ENCODE assay signal across 31 mouse cellular contexts in genomic region chr5:128112518-128112917, GRCm38 (mm10).
DNase-seq lines count a peak whose midpoint lies in the region; ATAC-seq and TF ChIP-seq lines count a peak whose summit lies in the region.
"Had no signal": no experiment of that assay in that cellular context is flagged by ENCODE, and none has a peak within 500 bp of the region (broad histone marks: within the 10 kb centered on the region; RNA-seq: fewer than 3 reads in every experiment).

No protein-coding gene starts in this region.

- H3K79me2 ChIP-seq in MEL (ENCODE audit: control insufficient read depth, insufficient read depth, low read length, poor library complexity) = no peaks in the 10 kb centered on the region

- TF ChIP-seq RAD21 in MEL (IDR thresholded peaks at IDR 0.05; ENCODE audit: low read depth, low read length) = no peak

- no peak overlapping the region for H3K4me3 ChIP-seq in layer of hippocampus, adult 2 months
- H3K4me3 ChIP-seq in lung, postnatal 0 days (ENCODE audit: low read depth, low read length) = no peak overlapping the region
- H3K4me3 ChIP-seq in lung, adult 2 months (replicated peaks; ENCODE audit: extremely low read depth, low read depth, low read length) = no peak overlapping the region
- H3K4me3 ChIP-seq in MEL (ENCODE audit: control insufficient read depth in 1 of 2, insufficient read depth in 1 of 2, low read depth in 2 of 2, low read length in 2 of 2) = no peak overlapping the region
- H3K4me3 ChIP-seq: embryonic facial prominence, embryonic 10.5 days; embryonic facial prominence, embryonic 15.5 days; forebrain, embryonic 13.5 days; heart, adult 2 months; heart, embryonic 13.5 days; hindbrain, embryonic 15.5 days; limb, embryonic 13.5 days; liver, embryonic 13.5 days; stomach, embryonic 15.5 days had no signal

- WGBS in lung, postnatal 0 days = 91% methylated on average over 3 of the region's 3 CpGs
- 94% methylated on average over 3 of the region's 3 CpGs for WGBS in lung, adult 2 months

- H3K27ac ChIP-seq in layer of hippocampus, adult 2 months = no peak overlapping the region
- H3K27ac ChIP-seq in lung, postnatal 0 days (ENCODE audit: low read length) = no peak overlapping the region
- H3K27ac ChIP-seq in MEL (ENCODE audit: control insufficient read depth, low read depth, low read length) = no peak overlapping the region
- H3K27ac ChIP-seq: embryonic facial prominence, embryonic 10.5 days; embryonic facial prominence, embryonic 15.5 days; forebrain, embryonic 13.5 days; heart, adult 2 months; heart, embryonic 13.5 days; hindbrain, embryonic 15.5 days; limb, embryonic 13.5 days; liver, embryonic 13.5 days; macrophage; stomach, embryonic 15.5 days had no signal

- no peak overlapping the region for H3K4me2 ChIP-seq in lung, postnatal 0 days (replicated peaks; ENCODE audit: low read depth, low read length)
- H3K4me2 ChIP-seq: embryonic facial prominence, embryonic 15.5 days; forebrain, embryonic 13.5 days; heart, embryonic 13.5 days; hindbrain, embryonic 15.5 days; limb, embryonic 13.5 days; liver, embryonic 13.5 days; stomach, embryonic 15.5 days had no signal

- TF ChIP-seq EP300 in lung, postnatal 0 days (IDR thresholded peaks at IDR 0.05) = no peak
- TF ChIP-seq EP300 in MEL (IDR thresholded peaks at IDR 0.05; ENCODE audit: low read depth in 1 of 2, low read length in 2 of 2) = no peak

- no peak for ATAC-seq in lung, postnatal 0 days
- ATAC-seq: forebrain, embryonic 13.5 days; Patski had no signal

- no peak overlapping the region for H3K9ac ChIP-seq in lung, postnatal 0 days (replicated peaks; ENCODE audit: low read depth)
- H3K9ac ChIP-seq in MEL (ENCODE audit: control insufficient read depth, low read depth, low read length, poor library complexity, severe bottlenecking) = no peak overlapping the region
- H3K9ac ChIP-seq: embryonic facial prominence, embryonic 15.5 days; forebrain, embryonic 13.5 days; heart, embryonic 13.5 days; hindbrain, embryonic 15.5 days; limb, embryonic 13.5 days; liver, embryonic 13.5 days; stomach, embryonic 15.5 days had no signal

- no peaks in the 10 kb centered on the region for H3K4me1 ChIP-seq in lung, postnatal 0 days (ENCODE audit: insufficient read depth, low read depth, low read length)
- H3K4me1 ChIP-seq in lung, adult 2 months (ENCODE audit: control insufficient read depth, insufficient read depth, low read length) = no peaks in the 10 kb centered on the region
- no peaks in the 10 kb centered on the region for H3K4me1 ChIP-seq in MEL (ENCODE audit: control insufficient read depth in 1 of 2, insufficient read depth in 2 of 2, low read length in 2 of 2)
- H3K4me1 ChIP-seq: embryonic facial prominence, embryonic 10.5 days; embryonic facial prominence, embryonic 15.5 days; forebrain, embryonic 13.5 days; heart, embryonic 13.5 days; hindbrain, embryonic 15.5 days; limb, embryonic 13.5 days; liver, embryonic 13.5 days; stomach, embryonic 15.5 days had no signal

- H3K36me3 ChIP-seq in lung, postnatal 0 days (ENCODE audit: insufficient read depth, low read length) = no peaks in the 10 kb centered on the region
- H3K36me3 ChIP-seq in MEL (ENCODE audit: control insufficient read depth in 1 of 2, insufficient read depth in 2 of 2, low read length in 2 of 2) = no peaks in the 10 kb centered on the region
- H3K36me3 ChIP-seq: embryonic facial prominence, embryonic 10.5 days; embryonic facial prominence, embryonic 15.5 days; G1E; heart, embryonic 13.5 days; hindbrain, embryonic 15.5 days; limb, embryonic 13.5 days; liver, embryonic 13.5 days; stomach, embryonic 15.5 days had no signal

- peak; percentile 34; the same call in 1 of the 2 replicates for TF ChIP-seq CTCF in layer of hippocampus, adult 2 months (conservative IDR thresholded peaks at IDR 0.05)
- peak; percentile 9; the same call in 1 of the 2 replicates for TF ChIP-seq CTCF in lung, postnatal 0 days (IDR thresholded peaks at IDR 0.05)
- TF ChIP-seq CTCF in lung, adult 2 months (IDR thresholded peaks at IDR 0.05; ENCODE audit: insufficient read depth, low read length) = no peak
- peak in 2 of 3 experiments; percentile 7 to 18; a peak in 2 of 6 replicates for TF ChIP-seq CTCF in MEL (IDR thresholded peaks at IDR 0.05 in 2 of 3, conservative IDR thresholded peaks at IDR 0.05 in 1 of 3; ENCODE audit: control insufficient read depth in 1 of 3, insufficient read depth in 1 of 3, low read depth in 2 of 3, low read length in 3 of 3, poor library complexity in 1 of 3, severe bottlenecking in 1 of 3)
- TF ChIP-seq CTCF in brain, embryonic 14.5 days (IDR thresholded peaks at IDR 0.05; ENCODE audit: borderline replicate concordance, extremely low read depth, insufficient read depth, insufficient read length) = peak; percentile 29; the same call in 1 of the 2 replicates

- H3K27me3 ChIP-seq in lung, postnatal 0 days (replicated peaks; ENCODE audit: insufficient read depth, low read length) = no peaks in the 10 kb centered on the region
- H3K27me3 ChIP-seq in MEL (ENCODE audit: control insufficient read depth in 1 of 2, insufficient read depth in 2 of 2, low read length in 2 of 2) = no peaks in the 10 kb centered on the region
- H3K27me3 ChIP-seq: embryonic facial prominence, embryonic 15.5 days; forebrain, embryonic 13.5 days; heart, embryonic 13.5 days; hindbrain, embryonic 15.5 days; limb, embryonic 13.5 days; liver, embryonic 13.5 days; Patski; stomach, embryonic 15.5 days had no signal

- DNase-seq in layer of hippocampus, adult 2 months (ENCODE audit: low spot score in 2 of 2) = no peak
- DNase-seq in layer of hippocampus, postnatal 14 days (ENCODE audit: low spot score in 2 of 2) = no peak
- no peak for DNase-seq in lung, postnatal 0 days (ENCODE audit: low spot score)
- DNase-seq in lung, adult 2 months = no peak
- no peak for DNase-seq in MEL (ENCODE audit: low read depth, low spot score)
- no peak for DNase-seq in brain, embryonic 14.5 days (ENCODE audit: low read depth)
- DNase-seq in thymus, postnatal 4 days = no peak
- DNase-seq: adrenal gland, postnatal 36 days; B cell, adult 2 months; cerebellum, adult 2 months; cerebellum, postnatal 25 days; gastrocnemius, postnatal 36 days; heart, adult 2 months; heart, postnatal 10 days; kidney, adult 18-20 months; kidney, postnatal 4 days; liver, embryonic 13.5 days; midbrain, embryonic 14.5 days; right cerebral cortex, postnatal 25 days; thymus, adult 2 months; thymus, postnatal 36 days had no signal

- H3K9me3 ChIP-seq in lung, postnatal 0 days (ENCODE audit: low read length) = no peaks in the 10 kb centered on the region
- no peaks in the 10 kb centered on the region for H3K9me3 ChIP-seq in MEL (replicated peaks; ENCODE audit: insufficient read depth, low read length)
- H3K9me3 ChIP-seq: embryonic facial prominence, embryonic 10.5 days; forebrain, embryonic 13.5 days; hindbrain, embryonic 15.5 days; stomach, embryonic 15.5 days had no signal

- no peak for TF ChIP-seq POLR2A in lung, adult 2 months (IDR thresholded peaks at IDR 0.05; ENCODE audit: borderline replicate concordance, extremely low read depth, low read depth, low read length)
- TF ChIP-seq POLR2A in MEL (IDR thresholded peaks at IDR 0.05; ENCODE audit: control insufficient read depth in 1 of 2, insufficient read depth in 1 of 2, low read depth in 1 of 2, low read length in 2 of 2, poor library complexity in 1 of 2) = no peak
- TF ChIP-seq POLR2A in brain, embryonic 14.5 days (IDR thresholded peaks at IDR 0.05; ENCODE audit: borderline replicate concordance, extremely low read depth, insufficient read depth, insufficient read length, poor library complexity, severe bottlenecking) = no peak

TF ChIP-seq in MEL, 35 proteins besides CTCF, POLR2A, EP300 and RAD21:
- no peak for TF ChIP-seq POLR2AphosphoS5 (IDR thresholded peaks at IDR 0.05; ENCODE audit: borderline replicate concordance, low read depth, low read length)
- TF ChIP-seq SMC3 (IDR thresholded peaks at IDR 0.05; ENCODE audit: low read depth, low read length) = no peak
- no peak for TF ChIP-seq UBTF (IDR thresholded peaks at IDR 0.05; ENCODE audit: borderline replicate concordance, insufficient read depth, low read depth, low read length)
- TF ChIP-seq POLR2AphosphoS2 (IDR thresholded peaks at IDR 0.05; ENCODE audit: low read length) = no peak
- TF ChIP-seq MYB (IDR thresholded peaks at IDR 0.05; ENCODE audit: low read depth, low read length) = no peak
- TF ChIP-seq ZNF384 (IDR thresholded peaks at IDR 0.05; ENCODE audit: low read depth, low read length) = no peak
- TF ChIP-seq MXI1 (IDR thresholded peaks at IDR 0.05; ENCODE audit: low read depth, low read length) = no peak
- TF ChIP-seq NELFE (IDR thresholded peaks at IDR 0.05; ENCODE audit: low read depth, low read length) = no peak
- TF ChIP-seq MEF2A (IDR thresholded peaks at IDR 0.05; ENCODE audit: extremely low read depth, insufficient replicate concordance, low read depth, low read length, poor library complexity, severe bottlenecking) = no peak
- TF ChIP-seq KAT2A (conservative IDR thresholded peaks at IDR 0.05; ENCODE audit: low read depth, low read length) = no peak
- no peak for TF ChIP-seq MAZ (IDR thresholded peaks at IDR 0.05; ENCODE audit: low read depth, low read length)
- TF ChIP-seq ZC3H11A (IDR thresholded peaks at IDR 0.05; ENCODE audit: low read depth, low read length) = no peak
- no peak for TF ChIP-seq ELF1 (IDR thresholded peaks at IDR 0.05; ENCODE audit: low read depth, low read length)
- no peak for TF ChIP-seq NRF1 (IDR thresholded peaks at IDR 0.05; ENCODE audit: insufficient read depth, low read depth, low read length, poor library complexity, severe bottlenecking)
- TF ChIP-seq MAFK (IDR thresholded peaks at IDR 0.05; ENCODE audit: borderline replicate concordance, low read depth, low read length) = no peak
- no peak for TF ChIP-seq ZMIZ1 (IDR thresholded peaks at IDR 0.05; ENCODE audit: low read depth, low read length)
- no peak for TF ChIP-seq TAL1 (IDR thresholded peaks at IDR 0.05; ENCODE audit: low read length)
- TF ChIP-seq HCFC1 (IDR thresholded peaks at IDR 0.05; ENCODE audit: low read depth, low read length) = no peak
- no peak for TF ChIP-seq E2F4 (IDR thresholded peaks at IDR 0.05; ENCODE audit: borderline replicate concordance, low read depth, low read length)
- no peak for TF ChIP-seq SIN3A (IDR thresholded peaks at IDR 0.05; ENCODE audit: low read length)
